Mouse (Mus musculus): Measurements from ENCODE around the gene Gm21119.
"Not testable (repeated sequence)": the region's sequence is repeated elsewhere in the genome, so short reads cannot be mapped to it uniquely, and the experiment has no call there.

DNA sequence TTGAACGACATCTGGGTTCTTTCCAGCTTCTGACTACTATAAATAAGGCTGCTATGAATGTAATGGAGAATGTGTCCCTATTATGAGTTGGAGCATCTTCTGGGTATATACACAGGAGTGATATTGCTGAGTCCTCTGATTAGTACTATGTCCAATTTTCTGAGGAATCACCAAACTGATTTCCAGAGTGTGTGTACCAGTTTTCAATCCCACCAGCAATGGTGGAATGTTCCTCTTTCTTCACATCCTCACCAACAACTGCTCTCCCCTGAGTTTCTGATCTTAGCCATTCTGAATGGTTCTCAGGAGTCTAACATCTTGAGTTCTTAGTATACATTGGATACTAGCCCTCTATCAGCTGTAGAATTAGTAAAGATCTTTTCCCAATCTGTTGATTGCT lies 16.0 kb downstream of the Gm21119 start:
- TF ChIP-seq POLR2A (IDR thresholded peaks at IDR 0.05; ENCODE audit: control insufficient read depth, extremely low read depth, insufficient read depth, low read length, poor library complexity); CTCF (IDR thresholded peaks at IDR 0.05; ENCODE audit: borderline replicate concordance, control insufficient read depth, extremely low read depth, insufficient read depth, low read length, poor library complexity): not testable (repeated sequence)
